Mouse (Mus musculus) E14TG2a.4 (cell line): Measurements from ENCODE around the gene Hpcal1.

Experiments
- H3K27me3 ChIP-seq: 2 replicates; pipeline ENCODE4 v1.6.1; 2014; ENCODE audit warnings: low read length, control low read depth; ENCODE audit not compliant: insufficient read depth
- H3K36me3 ChIP-seq: 2 replicates; pipeline ENCODE4 v1.6.1; 2014; ENCODE audit warnings: low read length, control low read depth; ENCODE audit not compliant: insufficient read depth
- H3K4me1 ChIP-seq: replicated peaks from 2 replicates; pipeline ENCODE4 v1.6.1; 2014; ENCODE audit warnings: low read depth, low read length, control low read depth
- H3K4me3 ChIP-seq: replicated peaks from 2 replicates; pipeline ENCODE4 v1.5.1; 2014; ENCODE audit warnings: mild to moderate bottlenecking, low read length
- H3K9me3 ChIP-seq: 2 replicates; pipeline ENCODE4 v1.6.1; 2014; ENCODE audit warnings: low read length, control low read depth
- CTCF ChIP-seq: conservative IDR thresholded peaks from 2 replicates; pipeline ENCODE4 v1.5.1; 2014; ENCODE audit warnings: low read length
- NANOG ChIP-seq: IDR thresholded peaks from 2 replicates; pipeline ENCODE4 v1.6.1; 2014; ENCODE audit warnings: borderline replicate concordance, low read length, mixed read lengths
- POU5F1 ChIP-seq: IDR thresholded peaks from 2 replicates; pipeline ENCODE4 v1.6.1; 2014; ENCODE audit warnings: low read length, borderline replicate concordance

Hpcal1 gene

DNA sequence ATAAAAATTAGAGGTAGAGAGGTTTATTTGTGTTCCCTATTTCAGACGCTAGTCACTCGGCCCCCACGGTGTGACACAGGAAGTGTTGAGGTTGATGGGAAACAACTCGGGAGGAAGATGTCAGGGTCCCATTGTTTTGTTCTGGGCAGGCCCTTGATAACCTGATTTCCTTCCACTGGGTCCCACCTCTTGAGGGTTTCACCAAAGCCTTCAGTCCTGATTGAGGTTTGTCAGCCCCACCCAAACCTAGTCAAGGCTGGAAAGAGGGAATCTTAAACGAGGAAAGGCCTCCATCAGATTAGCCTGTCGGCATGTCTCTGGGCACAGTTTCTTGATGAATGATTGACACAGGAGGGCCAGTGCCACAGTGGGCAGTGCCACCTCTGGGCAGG, 12.3 kb downstream of the Hpcal1 start:
- no peaks in the 10 kb centered on the region for H3K36me3 ChIP-seq
- H3K4me3 ChIP-seq: no peak overlapping the region
- peaks cover 36% of the 10 kb centered on the region for H3K4me1 ChIP-seq
- H3K27me3 ChIP-seq: no peaks in the 10 kb centered on the region; the same call in 1 of the 2 replicates
- no peak for TF ChIP-seq POU5F1
- no peak for TF ChIP-seq NANOG
- TF ChIP-seq CTCF: no peak
- H3K9me3 ChIP-seq: no peaks in the 10 kb centered on the region

DNA sequence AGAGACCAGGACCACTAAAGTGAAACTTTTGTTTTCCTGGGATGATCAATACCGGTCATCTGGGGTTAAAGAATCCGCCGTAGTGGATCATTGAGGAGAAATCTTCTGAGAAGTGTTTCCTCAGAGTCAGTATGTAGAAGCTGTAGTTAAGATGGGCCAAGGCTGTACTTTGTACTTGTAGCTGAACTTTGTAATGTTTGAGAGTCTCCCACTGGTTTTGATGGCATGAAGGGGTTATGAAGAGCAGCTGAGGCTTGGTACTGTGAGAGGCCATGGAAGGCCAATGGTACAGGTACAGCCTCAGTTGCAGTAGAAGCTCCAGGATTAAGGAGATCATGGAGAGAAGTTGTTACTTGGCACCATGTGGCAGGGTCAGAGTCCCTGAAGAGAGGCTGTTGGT, 13.2 kb downstream of the Hpcal1 start:
- Histone ChIP-seq H3K27me3 (0 out of 2 replicates have a peak, but pooled peaks cover 7% of the 10 kb centered on the region), H3K9me3 (no peaks in the 10 kb centered on the region), H3K4me3 (no peak overlapping the region), H3K36me3 (no peaks in the 10 kb centered on the region), H3K4me1 (peaks cover 45% of the 10 kb centered on the region)
- TF ChIP-seq CTCF (no peak), POU5F1 (no peak), NANOG (no peak)

DNA sequence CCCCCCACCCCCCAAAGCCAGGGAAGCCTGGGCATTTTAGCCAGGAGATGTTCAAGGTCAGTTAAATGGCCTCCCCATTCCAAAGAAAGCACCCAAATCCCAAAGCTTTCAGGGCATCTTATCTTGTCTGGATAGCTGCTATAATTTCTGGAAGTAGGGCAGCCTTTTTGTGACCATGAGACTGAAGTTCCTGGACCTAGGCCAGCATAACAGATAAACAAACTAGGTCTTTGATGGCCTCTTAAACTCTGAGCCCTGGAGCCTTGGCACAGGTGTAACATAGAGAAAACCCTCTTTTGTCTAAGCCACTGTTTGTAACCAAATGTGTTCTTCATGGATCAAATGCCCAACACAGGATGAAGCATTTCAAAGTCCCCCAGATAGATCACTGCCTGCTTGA, 16.8 kb downstream of the Hpcal1 start:
- Histone ChIP-seq H3K36me3 (no peaks in the 10 kb centered on the region), H3K27me3 (peaks cover 7% of the 10 kb centered on the region; the same call in 1 of the 2 replicates), H3K4me3 (no peak overlapping the region), H3K9me3 (no peaks in the 10 kb centered on the region), H3K4me1 (peaks cover 76% of the 10 kb centered on the region)
- TF ChIP-seq POU5F1: no peak

DNA sequence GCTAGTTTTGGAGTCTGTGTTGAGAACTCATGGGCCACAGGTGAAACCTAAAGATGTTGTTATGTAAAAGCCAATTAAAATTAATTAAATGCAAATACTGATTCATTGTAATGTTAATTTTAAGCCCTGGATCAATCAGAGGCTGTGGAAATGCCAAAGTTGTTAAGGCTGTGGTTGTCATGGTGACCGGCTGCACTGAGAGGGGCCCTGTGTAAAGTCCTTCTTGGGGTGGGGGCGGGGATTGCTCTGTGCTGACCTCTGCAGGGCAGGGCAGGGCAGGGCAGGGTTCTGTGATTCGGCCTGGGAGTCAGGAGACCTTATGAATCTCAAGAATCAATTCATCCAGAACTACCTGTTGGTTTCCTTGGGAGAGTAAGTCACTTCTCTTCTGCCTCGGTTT, 18.8 kb downstream of the Hpcal1 start:
- H3K27me3 ChIP-seq: peaks cover 7% of the 10 kb centered on the region; the same call in 1 of the 2 replicates
- no peaks in the 10 kb centered on the region for H3K9me3 ChIP-seq
- no peaks in the 10 kb centered on the region for H3K36me3 ChIP-seq
- peak overlapping the region; percentile 32; the same call in 1 of the 2 replicates for H3K4me3 ChIP-seq
- peaks cover 66% of the 10 kb centered on the region for H3K4me1 ChIP-seq
- peak; percentile 79 for TF ChIP-seq CTCF
- TF ChIP-seq POU5F1: peak; percentile 55; the same call in 1 of the 2 replicates
- peak; percentile 68 for TF ChIP-seq NANOG

DNA sequence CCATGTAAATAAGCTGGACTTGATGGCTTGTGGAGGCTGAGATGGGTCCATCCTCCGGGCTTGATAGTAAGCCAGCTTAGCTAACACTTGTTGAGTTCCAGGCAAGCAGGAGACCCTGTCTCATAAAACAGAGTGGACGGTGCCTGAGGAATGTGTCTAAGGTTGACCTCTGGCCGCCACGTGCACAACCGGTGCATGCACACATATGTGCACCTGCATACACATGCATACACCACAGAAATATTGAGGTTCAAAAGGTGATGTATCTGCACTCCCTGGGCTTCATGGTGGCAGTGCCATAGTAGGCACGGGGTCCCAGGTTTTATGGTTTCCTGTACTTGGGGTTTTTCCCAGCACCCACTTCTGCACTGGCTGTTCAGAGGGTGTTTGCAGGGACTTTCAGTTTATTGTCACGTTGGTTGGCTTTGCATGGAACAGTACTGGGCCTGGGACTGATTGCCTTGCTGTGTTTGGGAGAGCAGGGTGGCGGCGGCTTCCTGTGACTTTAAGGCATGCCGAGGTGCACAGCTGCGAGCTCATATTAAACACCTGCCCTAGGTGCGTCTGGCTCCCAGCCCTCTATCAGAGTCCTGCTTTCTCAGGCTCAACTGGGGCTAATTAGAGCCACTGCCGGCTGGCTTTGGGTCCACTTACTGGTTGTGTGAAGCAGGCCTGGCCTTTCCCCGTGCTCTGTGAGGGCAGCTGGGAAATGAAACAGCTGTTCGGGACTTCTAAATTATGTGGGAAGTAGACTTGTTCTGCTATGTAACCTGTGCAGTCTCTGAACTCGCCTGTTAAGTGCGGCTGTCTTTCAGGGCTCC, 19.5 kb downstream of the Hpcal1 start:
- no peak for TF ChIP-seq CTCF
- TF ChIP-seq NANOG: no peak
- TF ChIP-seq POU5F1: no peak
- Histone ChIP-seq H3K9me3 (no peaks in the 10 kb centered on the region), H3K4me3 (peak overlapping the region; percentile 32; the same call in 1 of the 2 replicates)

DNA sequence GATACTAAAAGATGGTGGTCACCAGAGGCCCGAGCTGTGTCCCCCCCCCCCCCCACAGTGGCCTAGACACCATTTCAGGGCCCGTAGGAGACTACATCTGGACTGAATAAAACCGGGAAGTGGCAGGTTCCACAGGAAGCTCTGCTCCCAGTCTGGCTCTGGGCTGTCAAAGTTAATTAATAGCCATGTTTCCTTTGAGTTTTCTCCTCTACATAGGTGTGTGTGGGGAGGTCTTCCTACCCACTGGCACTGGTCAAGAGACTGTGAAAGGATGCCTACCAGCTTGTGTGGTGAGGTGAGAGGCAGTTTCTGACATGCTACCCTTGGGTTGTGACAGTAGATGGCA, 20.1 kb downstream of the Hpcal1 start:
- Histone ChIP-seq H3K4me1 (peaks cover 61% of the 10 kb centered on the region), H3K9me3 (no peaks in the 10 kb centered on the region), H3K4me3 (peak overlapping the region; percentile 32; the same call in 1 of the 2 replicates), H3K36me3 (no peaks in the 10 kb centered on the region), H3K27me3 (peaks cover 7% of the 10 kb centered on the region; the same call in 1 of the 2 replicates)
- TF ChIP-seq NANOG (no peak), CTCF (no peak), POU5F1 (no peak)

More for the DNA sequence above, 19.5 kb downstream of the Hpcal1 start:
- H3K27me3 ChIP-seq: peaks cover 7% of the 10 kb centered on the region; the same call in 1 of the 2 replicates
- peaks cover 66% of the 10 kb centered on the region for H3K4me1 ChIP-seq
- no peaks in the 10 kb centered on the region for H3K36me3 ChIP-seq

DNA sequence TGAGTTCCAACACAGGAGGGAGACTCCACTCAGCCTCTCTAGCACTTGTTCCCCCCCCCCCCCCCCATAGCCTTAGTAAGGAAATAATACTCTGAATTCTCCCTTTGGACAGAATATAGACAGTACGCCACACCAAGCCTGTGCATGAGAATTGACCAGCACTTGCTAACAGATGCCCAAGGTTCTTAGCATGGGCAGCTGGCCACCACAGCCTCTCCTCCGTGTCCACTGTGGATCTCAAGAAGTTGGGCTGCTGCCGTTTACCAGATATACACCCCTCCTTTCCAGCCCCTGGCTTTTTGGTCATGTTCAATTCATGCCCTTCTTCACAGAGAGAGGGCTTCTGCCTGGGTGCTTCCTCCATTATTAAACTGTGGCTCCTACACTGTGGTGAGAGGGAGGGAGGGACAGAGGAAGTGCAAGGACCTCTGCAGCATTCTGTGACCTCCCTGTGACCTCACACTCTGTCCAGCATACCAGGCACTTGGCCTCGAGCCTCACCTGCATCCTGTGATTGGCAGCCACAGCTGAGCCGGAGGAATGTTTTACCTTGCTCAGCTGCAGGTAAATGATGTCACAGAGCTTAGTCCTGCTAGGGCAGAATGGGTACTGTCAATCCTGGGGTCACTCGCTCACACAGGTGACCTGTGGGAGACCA, 21.2 kb downstream of the Hpcal1 start:
- H3K36me3 ChIP-seq: no peaks in the 10 kb centered on the region
- no peak overlapping the region for H3K4me3 ChIP-seq
- peaks cover 54% of the 10 kb centered on the region for H3K4me1 ChIP-seq
- peaks cover 7% of the 10 kb centered on the region; the same call in 1 of the 2 replicates for H3K27me3 ChIP-seq
- no peaks in the 10 kb centered on the region for H3K9me3 ChIP-seq
- TF ChIP-seq POU5F1 (no peak), CTCF (no peak), NANOG (no peak)

DNA sequence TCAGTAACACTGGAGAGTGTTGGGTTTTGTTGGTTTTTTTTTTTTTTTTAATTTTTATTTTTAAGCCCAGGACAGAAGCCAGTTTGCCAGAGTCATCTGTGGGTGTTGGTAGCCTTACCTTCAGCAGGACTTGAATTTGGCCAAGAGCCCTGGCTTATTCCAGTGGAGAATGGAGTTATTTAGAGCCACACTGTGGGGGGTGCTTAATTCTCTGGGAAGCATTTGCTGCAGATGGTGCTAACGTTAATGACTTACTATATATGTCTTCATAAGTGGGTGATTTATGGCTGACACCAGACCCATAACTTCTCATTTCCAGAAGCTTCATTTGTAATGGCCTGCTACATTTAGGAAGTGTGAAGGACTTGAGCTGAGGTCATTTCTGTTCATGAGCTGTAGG, 21.9 kb downstream of the Hpcal1 start:
- Histone ChIP-seq H3K4me3 (no peak overlapping the region), H3K27me3 (peaks cover 7% of the 10 kb centered on the region; the same call in 1 of the 2 replicates), H3K4me1 (peaks cover 47% of the 10 kb centered on the region), H3K36me3 (no peaks in the 10 kb centered on the region), H3K9me3 (no peaks in the 10 kb centered on the region)
- TF ChIP-seq POU5F1 (no peak), NANOG (no peak), CTCF (no peak)
